Mouse (Mus musculus): Measurements from ENCODE around the gene Letmd1. TPM values are rescaled to one million over a fixed set of nuclear protein-coding genes. Genes with fewer than 3 reads are reported as not detected.
"Not testable (repeated sequence)": the region's sequence is repeated elsewhere in the genome, so short reads cannot be mapped to it uniquely, and the experiment has no call there.

Gene Letmd1
- polyA plus RNA-seq (2015; fragmentation: Nextera tagmentation; extraction: Ambion mirVana) = 59.3 and 62.0 TPM in 2 replicates

DNA sequence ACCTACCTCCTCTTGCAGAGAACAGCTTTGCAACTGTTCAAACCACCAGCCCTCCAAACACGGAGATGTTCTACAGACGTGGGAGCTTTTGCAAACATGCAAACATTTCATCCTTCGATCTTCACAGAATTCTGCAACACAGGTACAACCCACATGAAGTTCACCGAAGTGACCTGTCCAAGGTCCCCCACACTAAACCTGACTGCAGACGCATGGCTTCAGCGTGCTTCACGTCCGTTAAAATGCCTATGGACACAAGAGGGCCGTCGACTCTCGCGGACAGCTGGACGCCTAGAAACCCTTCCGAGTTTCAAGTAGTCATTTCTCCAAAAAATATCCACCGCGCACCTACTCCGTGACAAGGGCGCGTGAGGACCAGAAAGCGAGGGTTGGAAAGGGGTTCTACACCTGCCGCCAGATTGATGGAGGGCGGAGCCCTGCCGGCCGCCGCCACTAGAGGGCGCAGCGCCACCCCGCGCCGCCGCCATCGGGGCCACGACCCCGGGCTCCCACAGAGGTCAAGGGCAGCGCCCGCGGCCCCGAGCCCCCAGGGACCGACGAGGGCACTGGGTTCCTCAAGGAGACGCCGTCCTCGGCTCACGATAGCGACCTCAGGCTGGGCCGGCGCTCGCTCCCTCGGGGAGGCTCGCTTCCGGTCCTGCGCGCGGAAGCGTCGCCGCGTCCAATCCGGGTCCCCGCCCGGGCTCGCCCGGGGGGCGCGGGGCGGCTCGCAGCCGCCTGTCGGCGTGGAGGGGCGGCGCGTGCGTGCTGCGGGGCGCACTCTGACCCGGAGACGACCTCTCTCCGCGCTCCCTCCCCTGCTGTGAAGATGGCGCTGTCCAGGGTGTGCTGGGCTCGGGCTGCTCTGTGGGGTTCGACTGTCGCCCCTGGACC lies at the start of gene Letmd1:
Gene Letmd1 (plus strand): TSS at position 729 of the 894 bp plus-strand sequence.
- no peaks in the 10 kb centered on the region for H3K9me3 ChIP-seq (ENCODE audit: control insufficient read depth, low read length)
- peak within 1 kb of the TSS; percentile 90 for H3K4me2 ChIP-seq (ENCODE audit: low read length)
- H3K4me1 ChIP-seq (ENCODE audit: control insufficient read depth, insufficient read depth, low read depth, low read length) = peaks cover 23% of the 10 kb centered on the region
- H3K27me3 ChIP-seq (replicated peaks; ENCODE audit: control insufficient read depth, insufficient read depth, low read length) = no peaks in the 10 kb centered on the region
- H3K27ac ChIP-seq (ENCODE audit: low read depth, low read length) = peak within 1 kb of the TSS; percentile 86
- peaks cover 3% of the 10 kb centered on the region for H3K36me3 ChIP-seq (ENCODE audit: control insufficient read depth, insufficient read depth, low read length)
- peak within 1 kb of the TSS; percentile 79 for H3K9ac ChIP-seq (ENCODE audit: low read depth, low read length)
- WGBS = 2% methylated on average over 66 of the region's 84 CpGs
- H3K4me3 ChIP-seq (ENCODE audit: low read length) = peak within 1 kb of the TSS; percentile 91
- peak; percentile 97 for ATAC-seq

DNA sequence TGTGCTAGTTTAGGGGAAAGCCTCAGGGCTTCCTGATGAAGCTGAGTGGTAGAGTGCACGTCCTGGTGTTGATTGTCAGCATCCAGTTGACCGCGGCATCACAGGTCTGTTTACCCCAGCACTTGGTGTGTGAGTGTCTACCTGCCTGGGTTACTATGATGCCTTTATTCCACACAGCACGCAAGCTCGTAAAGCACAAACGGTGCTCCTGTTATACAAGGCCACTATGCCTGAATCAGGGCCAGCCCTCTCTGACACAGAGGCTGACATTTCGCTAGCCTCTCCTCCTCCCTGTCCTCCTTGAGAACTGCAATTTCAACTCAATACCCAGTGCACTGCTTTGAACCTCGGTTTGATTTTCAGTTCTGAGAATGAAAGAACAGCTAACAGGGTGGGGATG lies 49.5 kb upstream of the Letmd1 start:
- H3K27ac ChIP-seq (ENCODE audit: low read depth, low read length) = no peak overlapping the region
- 79% methylated on average over 8 of the region's 8 CpGs for WGBS
- H3K9ac ChIP-seq (ENCODE audit: low read depth, low read length) = peak overlapping the region; percentile 28; the same call in 1 of the 2 replicates
- H3K36me3 ChIP-seq (ENCODE audit: control insufficient read depth, insufficient read depth, low read length) = no peaks in the 10 kb centered on the region
- peaks cover 31% of the 10 kb centered on the region for H3K4me1 ChIP-seq (ENCODE audit: control insufficient read depth, insufficient read depth, low read depth, low read length)
- H3K9me3 ChIP-seq (ENCODE audit: control insufficient read depth, low read length) = no peaks in the 10 kb centered on the region
- ATAC-seq = no peak
- no peak overlapping the region for H3K4me2 ChIP-seq (ENCODE audit: low read length)
- H3K4me3 ChIP-seq (ENCODE audit: low read length) = no peak overlapping the region
- no peaks in the 10 kb centered on the region; the same call in 1 of the 2 replicates for H3K27me3 ChIP-seq (replicated peaks; ENCODE audit: control insufficient read depth, insufficient read depth, low read length)

- no peaks in the 10 kb centered on the region for H3K9me3 ChIP-seq (ENCODE audit: control insufficient read depth, low read length)
- 73% methylated on average over 9 of the region's 9 CpGs for WGBS
- H3K4me3 ChIP-seq (ENCODE audit: low read length) = no peak overlapping the region
- ATAC-seq = no peak
- peaks cover 32% of the 10 kb centered on the region for H3K4me1 ChIP-seq (ENCODE audit: control insufficient read depth, insufficient read depth, low read depth, low read length)
- no peak overlapping the region for H3K4me2 ChIP-seq (ENCODE audit: low read length)
- H3K27me3 ChIP-seq (replicated peaks; ENCODE audit: control insufficient read depth, insufficient read depth, low read length) = peaks cover 6% of the 10 kb centered on the region; the same call in 1 of the 2 replicates
- H3K27ac ChIP-seq (ENCODE audit: low read depth, low read length) = no peak overlapping the region
- no peaks in the 10 kb centered on the region for H3K36me3 ChIP-seq (ENCODE audit: control insufficient read depth, insufficient read depth, low read length)
- peak overlapping the region; percentile 28; the same call in 1 of the 2 replicates for H3K9ac ChIP-seq (ENCODE audit: low read depth, low read length)
Measured at GRCm38 (mm10) chr15:100419901-100420745, 48.7 kb upstream of the Letmd1 start.

GRCm38 (mm10) chr15:100421059-100421757 lies 47.6 kb upstream of the Letmd1 start:
- WGBS = 33% methylated on average over 8 of the region's 8 CpGs
- H3K9ac ChIP-seq (ENCODE audit: low read depth, low read length) = peak overlapping the region; percentile 27
- peak overlapping the region; percentile 34; the same call in 1 of the 2 replicates for H3K27ac ChIP-seq (ENCODE audit: low read depth, low read length)
- no peaks in the 10 kb centered on the region for H3K9me3 ChIP-seq (ENCODE audit: control insufficient read depth, low read length)
- H3K4me2 ChIP-seq (ENCODE audit: low read length) = peak overlapping the region; percentile 95
- H3K4me1 ChIP-seq (ENCODE audit: control insufficient read depth, insufficient read depth, low read depth, low read length) = peaks cover 32% of the 10 kb centered on the region
- no peaks in the 10 kb centered on the region for H3K36me3 ChIP-seq (ENCODE audit: control insufficient read depth, insufficient read depth, low read length)
- H3K4me3 ChIP-seq (ENCODE audit: low read length) = peak overlapping the region; percentile 84
- peaks cover 10% of the 10 kb centered on the region; the same call in 1 of the 2 replicates for H3K27me3 ChIP-seq (replicated peaks; ENCODE audit: control insufficient read depth, insufficient read depth, low read length)
- no peak for ATAC-seq

DNA sequence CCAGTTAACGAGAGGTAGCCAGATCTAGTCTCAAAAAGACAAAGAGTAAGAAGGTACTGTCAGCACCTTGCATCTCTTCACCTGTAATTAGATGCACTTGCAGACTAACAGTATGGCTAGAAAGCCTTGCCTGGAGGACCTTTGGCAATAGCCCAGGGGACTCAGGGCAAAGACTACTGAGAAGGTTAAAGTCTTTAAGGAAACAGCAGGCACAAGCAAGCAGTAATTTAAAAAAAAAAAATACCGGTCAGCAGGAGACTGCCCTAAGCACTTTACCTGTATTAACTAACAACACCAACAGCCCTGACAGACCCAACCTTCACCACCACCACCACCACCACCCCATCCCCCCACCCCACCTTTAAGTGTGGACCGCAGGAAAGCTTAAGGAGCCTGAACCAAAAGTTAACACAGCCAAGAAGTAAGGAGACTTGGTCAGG lies 47.0 kb upstream of the Letmd1 start, which contains the start of gene Gm5475:
Gene Gm5475 (plus strand): TSS at position 390 of the 440 bp plus-strand sequence.
- not testable (repeated sequence) for H3K36me3 ChIP-seq (ENCODE audit: control insufficient read depth, insufficient read depth, low read length); H3K9me3 ChIP-seq (ENCODE audit: control insufficient read depth, low read length); ATAC-seq
- peak within 1 kb of the TSS; percentile 36 for H3K27ac ChIP-seq (ENCODE audit: low read depth, low read length)
- peaks cover 32% of the 10 kb centered on the region for H3K4me1 ChIP-seq (ENCODE audit: control insufficient read depth, insufficient read depth, low read depth, low read length)
- peak within 1 kb of the TSS; percentile 95 for H3K4me2 ChIP-seq (ENCODE audit: low read length)
- H3K27me3 ChIP-seq (replicated peaks; ENCODE audit: control insufficient read depth, insufficient read depth, low read length) = peaks cover 10% of the 10 kb centered on the region; the same call in 1 of the 2 replicates
- H3K9ac ChIP-seq (ENCODE audit: low read depth, low read length) = peak within 1 kb of the TSS; percentile 93
- peak within 1 kb of the TSS; percentile 84 for H3K4me3 ChIP-seq (ENCODE audit: low read length)
- 41% methylated on average over 3 of the region's 3 CpGs for WGBS

- Histone ChIP-seq H3K4me1 (ENCODE audit: control insufficient read depth, insufficient read depth, low read depth, low read length) (peaks cover 32% of the 10 kb centered on the region), H3K9me3 (ENCODE audit: control insufficient read depth, low read length) (no peaks in the 10 kb centered on the region), H3K4me3 (ENCODE audit: low read length) (peak overlapping the region; percentile 84), H3K36me3 (ENCODE audit: control insufficient read depth, insufficient read depth, low read length) (no peaks in the 10 kb centered on the region), H3K27ac (ENCODE audit: low read depth, low read length) (peak overlapping the region; percentile 36; the same call in 1 of the 2 replicates), H3K4me2 (ENCODE audit: low read length) (peak overlapping the region; percentile 95), H3K9ac (ENCODE audit: low read depth, low read length) (peak overlapping the region; percentile 93), H3K27me3 (replicated peaks; ENCODE audit: control insufficient read depth, insufficient read depth, low read length) (peaks cover 10% of the 10 kb centered on the region; the same call in 1 of the 2 replicates)
- WGBS = under 1% methylated on average over 36 of the region's 44 CpGs
- peak; percentile 64 for ATAC-seq
Measured at GRCm38 (mm10) chr15:100422476-100422875, 46.3 kb upstream of the Letmd1 start.

DNA sequence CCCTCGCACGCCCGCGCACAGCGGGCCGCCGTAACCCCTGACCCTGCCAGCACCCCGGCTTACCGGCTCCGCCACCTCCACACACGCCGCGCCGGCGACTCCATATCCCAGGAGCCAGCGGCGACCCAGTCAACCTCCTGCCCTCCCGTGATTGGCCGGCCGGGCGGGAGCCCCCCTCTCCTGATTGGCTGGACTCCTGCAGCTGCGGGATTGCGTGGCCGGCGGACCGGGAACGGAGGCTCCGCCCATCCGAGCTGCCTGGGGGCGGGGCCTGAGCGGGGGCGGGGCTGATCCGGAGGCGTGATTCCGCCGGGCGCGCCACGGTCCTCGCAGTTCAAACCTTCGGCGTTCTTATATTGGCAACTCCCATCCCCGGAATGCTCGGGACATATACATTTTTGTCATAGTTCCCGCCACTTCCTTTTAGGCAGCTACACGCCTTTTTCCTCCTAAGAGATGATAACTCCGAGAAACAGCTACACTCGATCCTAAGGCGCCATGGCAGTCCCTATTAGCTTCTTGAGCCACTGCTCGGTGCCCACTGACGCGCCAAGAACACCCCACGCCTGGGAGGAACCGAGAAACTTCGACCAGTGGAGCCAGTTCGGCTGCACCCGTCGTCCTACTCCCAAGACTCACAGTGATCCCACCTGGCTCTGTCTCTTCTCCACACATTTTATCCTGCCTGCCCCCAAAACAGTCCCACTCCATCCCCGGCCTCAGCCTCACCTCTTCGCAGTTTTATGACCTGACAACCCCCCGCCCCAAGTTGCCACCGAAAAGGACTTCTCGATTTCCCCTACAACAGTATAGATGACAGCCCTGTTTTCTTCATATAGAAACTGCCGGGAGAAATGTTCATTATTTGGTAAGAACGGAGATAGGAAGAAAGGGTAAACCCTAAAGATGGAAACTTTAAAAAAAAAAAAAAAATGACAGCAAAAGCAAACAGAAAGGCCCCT lies 45.6 kb upstream of the Letmd1 start:
- Histone ChIP-seq H3K9ac (ENCODE audit: low read depth, low read length) (peak overlapping the region; percentile 93), H3K4me2 (ENCODE audit: low read length) (peak overlapping the region; percentile 95), H3K4me1 (ENCODE audit: control insufficient read depth, insufficient read depth, low read depth, low read length) (peaks cover 32% of the 10 kb centered on the region), H3K4me3 (ENCODE audit: low read length) (peak overlapping the region; percentile 84), H3K27me3 (replicated peaks; ENCODE audit: control insufficient read depth, insufficient read depth, low read length) (peaks cover 10% of the 10 kb centered on the region; the same call in 1 of the 2 replicates), H3K36me3 (ENCODE audit: control insufficient read depth, insufficient read depth, low read length) (no peaks in the 10 kb centered on the region), H3K27ac (ENCODE audit: low read depth, low read length) (peak overlapping the region; percentile 36; the same call in 1 of the 2 replicates), H3K9me3 (ENCODE audit: control insufficient read depth, low read length) (no peaks in the 10 kb centered on the region)
- under 1% methylated on average over 49 of the region's 65 CpGs for WGBS
- ATAC-seq = peak; percentile 98

All from hindbrain, embryonic 16.5 days (tissue).